Mouse (Mus musculus) forebrain, embryonic 15.5 days (tissue): ENCODE measurements around the gene Cd3eap. TPM values are rescaled to one million over a fixed set of nuclear protein-coding genes. Genes with fewer than 3 reads are reported as not detected.

Experiments
- ATAC-seq: fragments of 200-750 bp; cut with Nextera tagmentation; replicated peaks from 2 replicates; pipeline ENCODE4 v1.8.0; 2017; ENCODE audit warnings: mild to moderate bottlenecking, moderate TSS enrichment, moderate library complexity
- H3K27ac ChIP-seq: fragments of 300-500 bp; sonication (generic); replicated peaks from 2 replicates; pipeline ENCODE4 v1.5.1; 2015; ENCODE audit warnings: mild to moderate bottlenecking, inconsistent platforms
- H3K27me3 ChIP-seq: fragments of 300-500 bp; sonication (generic); 2 replicates; pipeline ENCODE4 v1.6.1; 2015; ENCODE audit warnings: inconsistent platforms
- H3K36me3 ChIP-seq: fragments of 300-500 bp; sonication (generic); 2 replicates; pipeline ENCODE4 v1.6.1; 2015; ENCODE audit warnings: mild to moderate bottlenecking, inconsistent platforms
- H3K4me1 ChIP-seq: fragments of 300-500 bp; sonication (generic); 2 replicates; pipeline ENCODE4 v1.6.1; 2015; ENCODE audit warnings: inconsistent platforms
- H3K4me2 ChIP-seq: fragments of 300-500 bp; sonication (generic); replicated peaks from 2 replicates; pipeline ENCODE4 v1.6.1; 2015; ENCODE audit warnings: mild to moderate bottlenecking, inconsistent platforms
- H3K4me3 ChIP-seq: fragments of 300-500 bp; sonication (generic); 2 replicates; pipeline ENCODE4 v1.5.1; 2015; ENCODE audit warnings: mild to moderate bottlenecking, inconsistent platforms
- H3K9ac ChIP-seq: fragments of 300-500 bp; sonication (generic); replicated peaks from 2 replicates; pipeline ENCODE4 v1.6.1; 2015; ENCODE audit warnings: mild to moderate bottlenecking, inconsistent platforms
- H3K9me3 ChIP-seq: fragments of 300-500 bp; sonication (generic); 2 replicates; pipeline ENCODE4 v1.6.1; 2016; ENCODE audit warnings: inconsistent platforms
- WGBS: fragments of 180-500 bp; shearing (Covaris S2); methylation state at CpG from one replicate; pipeline ENCODE4 v1.1.7; 2015; ENCODE audit warnings: mixed read lengths; 5-methylcytosine and 5-hydroxymethylcytosine counted together
- microRNA counts: library from miRNA; unstranded; fragments of <30 nt; microRNA quantifications from one replicate; lab custom pipeline; 2016
- microRNA-seq: library from miRNA; unstranded; fragments of <30 nt; microRNA quantifications from one replicate; pipeline ENCODE4, GENCODE M21; 2016
- polyA plus RNA-seq: library from polyadenylated mRNA; unstranded; fragments of >200 nt; fragmentation: Nextera tagmentation; extraction: Ambion mirVana; gene quantifications from 2 replicates; pipeline ENCODE4 v1.2.1, GENCODE M21; 2015

Cd3eap gene
- polyA plus RNA-seq, 1 experiment from 2014 or later = 23.9 TPM

GRCm38 (mm10) chr7:19311991-19312390, 47.3 kb downstream of the Cd3eap start:
- H3K27ac ChIP-seq = no peak overlapping the region
- H3K9ac ChIP-seq = no peak overlapping the region
- H3K4me1 ChIP-seq = peaks cover 23% of the 10 kb centered on the region
- H3K9me3 ChIP-seq = no peaks in the 10 kb centered on the region
- H3K4me2 ChIP-seq = no peak overlapping the region
- no peak for ATAC-seq
- H3K36me3 ChIP-seq = no peaks in the 10 kb centered on the region
- 32% methylated on average over 4 of the region's 4 CpGs for WGBS
- H3K4me3 ChIP-seq = no peak overlapping the region
- H3K27me3 ChIP-seq = peaks cover 17% of the 10 kb centered on the region

GRCm38 (mm10) chr7:19309884-19310641, 49.2 kb downstream of the Cd3eap start, which contains the start of gene Fosb:
Fosb (minus strand) TSS chr7:19310051.
- Histone ChIP-seq H3K4me1 (peaks cover 25% of the 10 kb centered on the region), H3K9ac (peak within 1 kb of the TSS; percentile 48), H3K36me3 (no peaks in the 10 kb centered on the region), H3K4me2 (peak within 1 kb of the TSS; percentile 99), H3K4me3 (peak within 1 kb of the TSS; percentile 65), H3K9me3 (no peaks in the 10 kb centered on the region), H3K27ac (no peak within 1 kb of the TSS), H3K27me3 (peaks cover 36% of the 10 kb centered on the region)
- peak; percentile 85 for ATAC-seq
- WGBS = under 1% methylated on average over 49 of the region's 49 CpGs

GRCm38 (mm10) chr7:19309278-19309883, 49.9 kb downstream of the Cd3eap start:
- Histone ChIP-seq H3K4me1 (peaks cover 32% of the 10 kb centered on the region), H3K9ac (0 out of 2 replicates have a peak overlapping the region, but pooled peaks have one; percentile 16), H3K36me3 (no peaks in the 10 kb centered on the region), H3K27me3 (peaks cover 42% of the 10 kb centered on the region), H3K4me3 (peak overlapping the region; percentile 65), H3K4me2 (peak overlapping the region; percentile 99), H3K27ac (no peak overlapping the region), H3K9me3 (no peaks in the 10 kb centered on the region)
- no peak for ATAC-seq
- WGBS = 1% methylated on average over 48 of the region's 48 CpGs

- peak overlapping the region; percentile 99 for H3K4me2 ChIP-seq
- peak overlapping the region; percentile 88 for H3K27ac ChIP-seq
- WGBS = under 1% methylated on average over 58 of the region's 58 CpGs
- peak overlapping the region; percentile 65 for H3K4me3 ChIP-seq
- ATAC-seq = peak; percentile 92
- peak overlapping the region; percentile 49 for H3K9ac ChIP-seq
- H3K27me3 ChIP-seq = peaks cover 49% of the 10 kb centered on the region
- H3K4me1 ChIP-seq = peaks cover 38% of the 10 kb centered on the region
- no peaks in the 10 kb centered on the region for H3K36me3 ChIP-seq
- no peaks in the 10 kb centered on the region for H3K9me3 ChIP-seq
Measured at GRCm38 (mm10) chr7:19308454-19309277, 50.6 kb downstream of the Cd3eap start.

GRCm38 (mm10) chr7:19307739-19308453, 51.4 kb downstream of the Cd3eap start:
- peak overlapping the region; percentile 88 for H3K27ac ChIP-seq
- peak overlapping the region; percentile 65 for H3K4me3 ChIP-seq
- no peaks in the 10 kb centered on the region for H3K36me3 ChIP-seq
- H3K27me3 ChIP-seq = peaks cover 57% of the 10 kb centered on the region
- H3K9me3 ChIP-seq = no peaks in the 10 kb centered on the region
- peak overlapping the region; percentile 49 for H3K9ac ChIP-seq
- H3K4me2 ChIP-seq = peak overlapping the region; percentile 99
- whole genome bisulfite sequencing = 2% methylated on average over 18 of the region's 18 CpGs
- peaks cover 41% of the 10 kb centered on the region for H3K4me1 ChIP-seq
- peak; percentile 53 for ATAC-seq

GRCm38 (mm10) chr7:19306819-19307738, 52.2 kb downstream of the Cd3eap start:
- peaks cover 59% of the 10 kb centered on the region for H3K27me3 ChIP-seq
- peaks cover 44% of the 10 kb centered on the region for H3K4me1 ChIP-seq
- H3K36me3 ChIP-seq = no peaks in the 10 kb centered on the region
- no peak overlapping the region for H3K27ac ChIP-seq
- no peak overlapping the region for H3K4me2 ChIP-seq
- no peak overlapping the region for H3K4me3 ChIP-seq
- H3K9ac ChIP-seq = no peak overlapping the region
- 68% methylated on average over 25 of the region's 25 CpGs for WGBS
- H3K9me3 ChIP-seq = no peaks in the 10 kb centered on the region
- ATAC-seq = no peak

MicroRNAs within 50 kb of the gene (microRNA counts, 519-probe panel; counts per million panel counts)
- microRNA mmu-miR-343 (lab: Ali Mortazavi, UCI) = not detected

Small RNA genes within 50 kb of the gene (microRNA-seq; reads per million reads assigned to microRNA genes)
- not detected for gene Mir343

Other genes with a start within 250 kb of the Cd3eap start
- 3.6 and 3.8 TPM in 2 replicates for gene Gm4969, start 241.1 kb downstream of the Cd3eap start, polyA plus RNA-seq
- gene Fbxo46, start 239.6 kb downstream of the Cd3eap start, polyA plus RNA-seq = 23.4 and 25.4 TPM in 2 replicates
- gene Qpctl, start 210.2 kb downstream of the Cd3eap start, polyA plus RNA-seq = 18.7 and 19.4 TPM in 2 replicates
- gene Snrpd2, start 209.8 kb downstream of the Cd3eap start, polyA plus RNA-seq = 135 and 143 TPM in 2 replicates
- gene Gipr, start 193.4 kb downstream of the Cd3eap start, polyA plus RNA-seq = 18.1 and 20.0 TPM in 2 replicates
- 8.2 and 12.5 TPM in 2 replicates for gene Eml2, start 183.1 kb downstream of the Cd3eap start, polyA plus RNA-seq
- gene Gpr4, start 146.9 kb downstream of the Cd3eap start, polyA plus RNA-seq = 2.2 and 2.4 TPM in 2 replicates
- gene Opa3, start 131.1 kb downstream of the Cd3eap start, polyA plus RNA-seq = 40.6 and 44.5 TPM in 2 replicates
- gene Vasp, start 87.7 kb downstream of the Cd3eap start, polyA plus RNA-seq = 37.6 and 39.5 TPM in 2 replicates
- 0.19 and 0.31 TPM in 2 replicates for gene Ppm1n, start 79.4 kb downstream of the Cd3eap start, polyA plus RNA-seq
- gene Rtn2, start 76.9 kb downstream of the Cd3eap start, polyA plus RNA-seq = 123 and 127 TPM in 2 replicates
- 0.11 TPM in 2 replicates for gene Fosb, start 49.4 kb downstream of the Cd3eap start, polyA plus RNA-seq
- gene Ercc1, start 14.7 kb downstream of the Cd3eap start, polyA plus RNA-seq = 94.6 and 95.4 TPM in 2 replicates
- 2.6 and 2.7 TPM in 2 replicates for gene Ppp1r13l, start 266 bp upstream of the Cd3eap start, polyA plus RNA-seq
- 22.8 and 24.2 TPM in 2 replicates for gene Ercc2, start 22.5 kb upstream of the Cd3eap start, polyA plus RNA-seq
- 2.2 and 2.3 TPM in 2 replicates for gene Klc3, start 44.6 kb upstream of the Cd3eap start, polyA plus RNA-seq
- gene Ckm, start 45.3 kb upstream of the Cd3eap start, polyA plus RNA-seq = 0.19 and 0.31 TPM in 2 replicates
- gene Mark4, start 99.3 kb upstream of the Cd3eap start, polyA plus RNA-seq = 18.3 and 18.8 TPM in 2 replicates
- gene Exoc3l2, start 103.8 kb upstream of the Cd3eap start, polyA plus RNA-seq = 0.17 and 0.29 TPM in 2 replicates
- 4.9 and 5.4 TPM in 2 replicates for gene Bloc1s3, start 148.9 kb upstream of the Cd3eap start, polyA plus RNA-seq
- gene Trappc6a, start 148.9 kb upstream of the Cd3eap start, polyA plus RNA-seq = 35.3 and 43.0 TPM in 2 replicates
- gene Nkpd1, start 158.4 kb upstream of the Cd3eap start, polyA plus RNA-seq = 0.66 and 0.75 TPM in 2 replicates
- gene Ppp1r37, start 203.6 kb upstream of the Cd3eap start, polyA plus RNA-seq = 37.8 and 40.5 TPM in 2 replicates
- gene Zfp296, start 217.8 kb upstream of the Cd3eap start, polyA plus RNA-seq = 0.19 and 0.57 TPM in 2 replicates
- gene Gemin7, start 218.1 kb upstream of the Cd3eap start, polyA plus RNA-seq = 124 and 127 TPM in 2 replicates
- 61.3 and 64.9 TPM in 2 replicates for gene Clasrp, start 245.0 kb upstream of the Cd3eap start, polyA plus RNA-seq